Mouse (Mus musculus) gastrocnemius, postnatal 25 days (tissue): Measurements from ENCODE around the gene Rab34. TPM values are rescaled to one million over a fixed set of nuclear protein-coding genes. Genes with fewer than 3 reads are reported as not detected.
"Not testable (repeated sequence)": the region's sequence is repeated elsewhere in the genome, so short reads cannot be mapped to it uniquely, and the experiment has no call there.

Experiments used
- DNase-seq: peaks from one replicate; pipeline ENCODE4 v3.0.0; 2022
- total RNA-seq, 2 experiments: library from RNA; stranded (reverse); gene quantifications; 1 replicate in 1 of 2; 2 replicates in 1 of 2; pipeline ENCODE4 v1.2.3; 2021

Gene Rab34
- total RNA-seq, 2 experiments from 2014 or later: 5.0 to 7.3 TPM

- DNase-seq: no peak
These were observed 8.0 kb upstream of the Rab34 start for GRCm38 (mm10) chr11:78180081-78180761.

GRCm38 (mm10) chr11:78181830-78182357, 6.3 kb upstream of the Rab34 start:
- DNase-seq: no peak

GRCm38 (mm10) chr11:78182450-78182849, 5.8 kb upstream of the Rab34 start:
- no peak for DNase-seq

GRCm38 (mm10) chr11:78182961-78183844, 5.0 kb upstream of the Rab34 start, which contains the start of gene Rpl23a:
Gene Rpl23a (minus strand): TSS chr11:78183584.
- peak; percentile 79 for DNase-seq

GRCm38 (mm10) chr11:78183884-78184514, 4.2 kb upstream of the Rab34 start:
- no peak for DNase-seq

- not testable (repeated sequence) for DNase-seq
These were observed 3.5 kb upstream of the Rab34 start for GRCm38 (mm10) chr11:78184702-78185101.

- DNase-seq: peak; percentile 53
These were observed 1.2 kb downstream of the Rab34 start for GRCm38 (mm10) chr11:78189234-78190040.

- no peak for DNase-seq
These were observed 1.8 kb downstream of the Rab34 start for GRCm38 (mm10) chr11:78190041-78190440.

GRCm38 (mm10) chr11:78193113-78193512, 4.9 kb downstream of the Rab34 start, which contains the start of gene Proca1:
Gene Proca1 (plus strand): TSS chr11:78193392.
- DNase-seq: no peak

- peak; percentile 63 for DNase-seq
These were observed 6.3 kb downstream of the Rab34 start for GRCm38 (mm10) chr11:78194411-78195100.

- no peak for DNase-seq
These were observed 7.1 kb downstream of the Rab34 start for GRCm38 (mm10) chr11:78195101-78195863.

GRCm38 (mm10) chr11:78202372-78202771, 14.1 kb downstream of the Rab34 start:
- DNase-seq: no peak

GRCm38 (mm10) chr11:78204287-78204686, 16.1 kb downstream of the Rab34 start:
- no peak for DNase-seq

GRCm38 (mm10) chr11:78205361-78206206, 17.4 kb downstream of the Rab34 start:
- DNase-seq: no peak

- no peak for DNase-seq
These were observed 19.0 kb downstream of the Rab34 start for GRCm38 (mm10) chr11:78207190-78207589.

GRCm38 (mm10) chr11:78209886-78210285, 21.7 kb downstream of the Rab34 start:
- DNase-seq: no peak

- DNase-seq: no peak
These were observed 22.4 kb downstream of the Rab34 start for GRCm38 (mm10) chr11:78210615-78211014.

- DNase-seq: no peak
These were observed 23.3 kb downstream of the Rab34 start for GRCm38 (mm10) chr11:78211513-78211912.
